Mouse (Mus musculus) bone marrow, adult 2 months (tissue): ENCODE measurements around the gene Mrpl14. TPM values are rescaled to one million over a fixed set of nuclear protein-coding genes. Genes with fewer than 3 reads are reported as not detected.
A peak's percentile ranks its signal among the peaks of the same experiment; 100 is the strongest.

Experiments
- H3K27ac ChIP-seq: fragments of 200-500 bp; 2 replicates; pipeline ENCODE4 v1.5.1; 2012; ENCODE audit warnings: low read depth, mild to moderate bottlenecking, control low read depth, inconsistent platforms, low read length; ENCODE audit not compliant: control insufficient read depth, poor library complexity, insufficient read depth
- H3K4me1 ChIP-seq: fragments of 200-500 bp; 2 replicates; pipeline ENCODE4 v1.6.1; 2011; ENCODE audit warnings: low read length; ENCODE audit not compliant: control insufficient read depth, insufficient read depth
- H3K4me3 ChIP-seq: fragments of 200-500 bp; replicated peaks from 2 replicates; pipeline ENCODE3; 2011; ENCODE audit warnings: mild to moderate bottlenecking, low read depth, low read length, control low read depth; ENCODE audit not compliant: control insufficient read depth
- CTCF ChIP-seq: fragments of 200-500 bp; IDR thresholded peaks from 2 replicates; pipeline ENCODE4 v1.5.1; 2011; ENCODE audit warnings: low read length, control low read depth; ENCODE audit not compliant: control insufficient read depth, insufficient read depth
- POLR2A ChIP-seq: fragments of 200-500 bp; IDR thresholded peaks from 2 replicates; pipeline ENCODE4 v1.6.1; 2011; ENCODE audit warnings: low read depth, mild to moderate bottlenecking, control low read depth, low read length, borderline replicate concordance; ENCODE audit not compliant: control insufficient read depth
- WGBS: fragments of 180-500 bp; shearing (Covaris S2); methylation state at CpG from one replicate; pipeline ENCODE4 v1.1.7; 2018; 5-methylcytosine and 5-hydroxymethylcytosine counted together
- polyA plus RNA-seq: library from polyadenylated mRNA; stranded (reverse); fragments of >200 nt; gene quantifications from 2 replicates; pipeline ENCODE4 v1.2.4, GENCODE M21; 2011; ENCODE audit warnings: low replicate concordance; ENCODE audit not compliant: missing spikeins, insufficient read depth, insufficient read length

The Mrpl14 gene
- polyA plus RNA-seq, 1 experiment = 43.4 TPM

GRCm38 (mm10) chr17:45733038-45733734 lies 47.1 kb downstream of the Mrpl14 start:
- 82% methylated on average over 19 of the region's 19 CpGs for WGBS
- Histone ChIP-seq H3K27ac (no peak overlapping the region), H3K4me3 (no peak overlapping the region), H3K4me1 (no peaks in the 10 kb centered on the region)
- TF ChIP-seq POLR2A = no peak
- no peak for TF ChIP-seq CTCF

- no peak within 1 kb of the TSS for H3K27ac ChIP-seq
Observed at GRCm38 (mm10) chr17:45733735-45734301, 47.7 kb downstream of the Mrpl14 start, which contains the start of gene 1600014C23Rik. TSS of gene 1600014C23Rik (minus strand) at chr17:45733844.

DNA sequence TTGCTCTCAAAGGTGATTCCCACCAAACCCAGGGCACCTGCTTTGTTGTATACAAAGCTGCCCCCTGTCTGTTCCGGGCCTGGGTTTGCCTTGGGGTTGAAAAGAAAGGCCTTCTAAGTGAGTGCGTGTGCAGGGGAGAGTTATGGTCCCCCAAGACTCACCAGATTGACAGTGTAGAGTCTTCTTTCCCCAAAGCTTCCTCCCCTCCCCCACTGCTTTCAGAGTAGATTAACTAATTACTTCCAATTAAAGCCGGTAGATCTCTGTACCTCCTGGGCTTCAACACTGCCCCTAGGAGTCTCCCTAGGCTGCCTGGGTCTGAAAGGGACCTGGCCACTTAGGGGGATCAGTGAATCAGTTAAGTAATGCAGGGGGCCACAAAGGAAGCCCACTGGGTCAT lies 48.2 kb downstream of the Mrpl14 start:
- no peaks in the 10 kb centered on the region for H3K4me1 ChIP-seq
- H3K4me3 ChIP-seq = no peak overlapping the region
- H3K27ac ChIP-seq = no peak overlapping the region
- 58% methylated on average over 3 of the region's 3 CpGs for WGBS
- no peak for TF ChIP-seq POLR2A
- no peak for TF ChIP-seq CTCF

More at GRCm38 (mm10) chr17:45733735-45734301, 47.7 kb downstream of the Mrpl14 start, which contains the start of gene 1600014C23Rik:
- H3K4me3 ChIP-seq = no peak within 1 kb of the TSS
- TF ChIP-seq POLR2A (no peak), CTCF (no peak)
- WGBS = 2% methylated on average over 41 of the region's 41 CpGs
- no peaks in the 10 kb centered on the region for H3K4me1 ChIP-seq

DNA sequence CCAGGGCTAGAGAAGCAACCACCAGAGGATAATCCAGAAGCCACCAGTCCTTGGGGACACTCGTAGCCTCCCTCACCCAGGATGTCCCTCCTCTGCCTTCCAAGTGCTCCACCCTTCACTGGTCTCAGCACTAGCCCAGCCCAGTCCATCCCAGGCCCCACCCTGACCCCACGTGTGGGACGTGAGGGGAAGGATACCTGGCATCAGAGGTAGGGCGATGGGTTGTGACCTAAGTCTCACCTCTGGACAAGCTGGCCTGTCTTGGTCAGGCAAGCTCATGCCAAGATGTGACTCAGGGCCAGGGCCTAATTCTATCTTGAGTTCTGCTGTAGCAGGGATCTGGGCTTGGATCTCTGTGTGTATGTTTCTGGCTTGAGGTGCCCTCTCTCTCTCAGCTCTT lies 48.8 kb downstream of the Mrpl14 start:
- no peaks in the 10 kb centered on the region for H3K4me1 ChIP-seq

GRCm38 (mm10) chr17:45735382-45736310 lies 49.5 kb downstream of the Mrpl14 start:
- Histone ChIP-seq H3K4me3 (no peak overlapping the region), H3K4me1 (no peaks in the 10 kb centered on the region), H3K27ac (no peak overlapping the region)
- TF ChIP-seq POLR2A = no peak
- peak; percentile 90 for TF ChIP-seq CTCF
- 10% methylated on average over 10 of the region's 10 CpGs for WGBS

More for the DNA sequence above, 48.8 kb downstream of the Mrpl14 start:
- no peak overlapping the region for H3K4me3 ChIP-seq
- no peak overlapping the region for H3K27ac ChIP-seq
- no peak for TF ChIP-seq CTCF
- TF ChIP-seq POLR2A = no peak
- WGBS = 80% methylated on average over 4 of the region's 4 CpGs

DNA sequence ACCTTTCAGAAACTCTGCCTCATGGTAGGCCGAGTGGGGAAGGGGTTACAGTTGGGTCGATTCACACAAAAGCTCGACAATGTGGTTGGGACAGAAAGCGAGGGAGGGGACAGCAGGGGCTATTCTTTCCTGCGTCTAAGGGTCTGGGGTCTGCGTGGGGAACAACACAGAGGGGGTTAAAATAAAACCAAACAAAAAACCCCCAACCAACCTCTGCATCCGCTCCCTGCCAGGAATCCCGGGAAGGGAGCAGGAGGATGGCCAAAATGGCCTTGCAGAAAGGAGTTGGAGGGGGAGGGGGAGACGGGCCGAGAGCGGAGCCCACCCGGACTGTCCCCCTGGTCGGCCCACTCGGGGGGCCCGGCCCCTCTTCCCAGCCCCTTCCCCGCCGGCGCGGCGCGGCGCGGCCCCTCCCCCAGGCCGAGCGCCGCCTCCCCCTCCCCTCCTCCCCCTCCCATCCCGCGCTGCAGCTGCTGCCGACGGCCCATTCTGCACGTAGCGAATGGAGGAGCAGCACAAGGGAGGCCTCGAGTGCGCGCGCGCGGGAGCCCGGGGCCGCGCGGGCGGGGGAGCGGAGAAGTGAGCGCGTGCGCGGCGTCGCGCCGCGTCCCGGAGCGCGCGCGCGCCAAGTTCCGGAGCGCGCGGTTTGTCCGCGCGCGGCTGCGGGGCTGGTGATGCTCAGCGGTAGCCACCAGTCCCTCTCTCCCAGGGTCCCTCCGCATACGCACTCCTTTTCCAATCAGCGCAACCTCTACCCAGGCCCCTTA lies 50.4 kb downstream of the Mrpl14 start:
- no peaks in the 10 kb centered on the region for H3K4me1 ChIP-seq
- TF ChIP-seq POLR2A = no peak
- TF ChIP-seq CTCF = no peak
- no peak overlapping the region for H3K4me3 ChIP-seq
- H3K27ac ChIP-seq = no peak overlapping the region
- 2% methylated on average over 56 of the region's 72 CpGs for WGBS

GRCm38 (mm10) chr17:45737078-45737601 lies 51.0 kb downstream of the Mrpl14 start:
- TF ChIP-seq CTCF (no peak), POLR2A (no peak)
- no peaks in the 10 kb centered on the region for H3K4me1 ChIP-seq
- no peak overlapping the region for H3K4me3 ChIP-seq
- H3K27ac ChIP-seq = no peak overlapping the region
- 12% methylated on average over 10 of the region's 10 CpGs for WGBS
